Mouse (Mus musculus) kidney, postnatal 0 days (tissue): ENCODE results near the gene Atr. TPM values are rescaled to one million over a fixed set of nuclear protein-coding genes. Genes with fewer than 3 reads are reported as not detected.
"Not testable (repeated sequence)": the region's sequence is repeated elsewhere in the genome, so short reads cannot be mapped to it uniquely, and the experiment has no call there.

Experiments
- ATAC-seq: fragments of 200-750 bp; cut with Nextera tagmentation; replicated peaks from 2 replicates; pipeline ENCODE4 v1.8.0; 2017; ENCODE audit warnings: low read depth, moderate number of reproducible peaks, moderate TSS enrichment, moderate library complexity; ENCODE audit not compliant: low FRiP score
- DNase-seq: peaks from one replicate; pipeline ENCODE4 v3.0.0-alpha.2; 2016; ENCODE audit warnings: low spot score
- H3K27ac ChIP-seq: fragments of 300-500 bp; sonication (generic); 2 replicates; pipeline ENCODE4 v1.5.1; 2014; ENCODE audit warnings: mild to moderate bottlenecking
- H3K27me3 ChIP-seq: fragments of 300-500 bp; sonication (generic); 2 replicates; pipeline ENCODE4 v1.6.1; 2014; ENCODE audit warnings: low read length, mixed read lengths; ENCODE audit not compliant: insufficient read depth
- H3K36me3 ChIP-seq: fragments of 300-500 bp; sonication (generic); 2 replicates; pipeline ENCODE4 v1.6.1; 2014; ENCODE audit warnings: low read length, mixed read lengths; ENCODE audit not compliant: insufficient read depth
- H3K4me1 ChIP-seq: fragments of 300-500 bp; sonication (generic); replicated peaks from 2 replicates; pipeline ENCODE4 v1.6.1; 2014; ENCODE audit warnings: antibody characterized with exemption, low read length, mixed read lengths; ENCODE audit not compliant: insufficient read depth
- H3K4me2 ChIP-seq: fragments of 300-500 bp; sonication (generic); 2 replicates; pipeline ENCODE4 v1.6.1; 2014; ENCODE audit warnings: mild to moderate bottlenecking, low read length, moderate library complexity, mixed read lengths
- H3K4me3 ChIP-seq: fragments of 300-500 bp; sonication (generic); replicated peaks from 2 replicates; pipeline ENCODE4 v1.5.1; 2014; ENCODE audit warnings: low read depth, low read length
- H3K9ac ChIP-seq: fragments of 300-500 bp; sonication (generic); 2 replicates; pipeline ENCODE4 v1.6.1; 2014; ENCODE audit warnings: low read depth, low read length
- H3K9me3 ChIP-seq: fragments of 300-500 bp; sonication (generic); replicated peaks from 2 replicates; pipeline ENCODE4 v1.6.1; 2016; ENCODE audit warnings: low read length, inconsistent platforms, mixed read lengths
- CTCF ChIP-seq: IDR thresholded peaks from 2 replicates; pipeline ENCODE4 v1.5.1; 2016; ENCODE audit warnings: antibody characterized with exemption, low read depth, mild to moderate bottlenecking, moderate library complexity
- WGBS: fragments of 180-500 bp; shearing (Covaris S2); extraction: QIAGEN DNeasy Blood & Tissue Kit; methylation state at CpG from one replicate; pipeline ENCODE4 v1.1.7; 2014; 5-methylcytosine and 5-hydroxymethylcytosine counted together
- polyA plus RNA-seq: library from polyadenylated mRNA; unstranded; fragments of >200 nt; fragmentation: Nextera tagmentation; extraction: Ambion mirVana; gene quantifications from 2 replicates; pipeline ENCODE4 v1.2.1, GENCODE M21; 2015

Atr gene
- polyA plus RNA-seq, 1 experiment from 2014 or later: 8.8 TPM

GRCm38 (mm10) chr9:95957611-95958010 lies 100.2 kb downstream of the Atr start:
- no peak for ATAC-seq
- Histone ChIP-seq H3K9me3 (no peaks in the 10 kb centered on the region), H3K27me3 (no peaks in the 10 kb centered on the region), H3K4me3 (no peak overlapping the region), H3K4me1 (no peaks in the 10 kb centered on the region), H3K9ac (no peak overlapping the region), H3K36me3 (no peaks in the 10 kb centered on the region), H3K27ac (no peak overlapping the region), H3K4me2 (no peak overlapping the region)
- 89% methylated on average over 2 of the region's 2 CpGs for WGBS
- no peak for DNase-seq
- TF ChIP-seq CTCF: no peak

GRCm38 (mm10) chr9:95958041-95958730 lies 100.8 kb downstream of the Atr start:
- WGBS: 86% methylated on average over 7 of the region's 7 CpGs
- no peak overlapping the region for H3K4me2 ChIP-seq
- H3K4me3 ChIP-seq: no peak overlapping the region
- no peaks in the 10 kb centered on the region for H3K9me3 ChIP-seq
- TF ChIP-seq CTCF: no peak
- DNase-seq: no peak
- H3K9ac ChIP-seq: no peak overlapping the region
- no peaks in the 10 kb centered on the region for H3K36me3 ChIP-seq
- no peak overlapping the region for H3K27ac ChIP-seq
- H3K27me3 ChIP-seq: no peaks in the 10 kb centered on the region
- no peak for ATAC-seq
- H3K4me1 ChIP-seq: no peaks in the 10 kb centered on the region

GRCm38 (mm10) chr9:95958731-95959105 lies 101.3 kb downstream of the Atr start:
- H3K4me1 ChIP-seq, H3K9me3 ChIP-seq, H3K27ac ChIP-seq, H3K4me2 ChIP-seq, H3K27me3 ChIP-seq, H3K4me3 ChIP-seq, DNase-seq, H3K36me3 ChIP-seq, H3K9ac ChIP-seq, ATAC-seq: not testable (repeated sequence)
- WGBS: 100% methylated on average over 2 of the region's 2 CpGs

- DNase-seq (no peak), ATAC-seq (no peak)
- Histone ChIP-seq H3K36me3 (no peaks in the 10 kb centered on the region), H3K9me3 (no peaks in the 10 kb centered on the region), H3K4me2 (no peak overlapping the region), H3K27me3 (no peaks in the 10 kb centered on the region), H3K4me3 (no peak overlapping the region), H3K4me1 (no peaks in the 10 kb centered on the region), H3K27ac (no peak overlapping the region), H3K9ac (no peak overlapping the region)
- TF ChIP-seq CTCF: no peak
- WGBS: 80% methylated on average over 6 of the region's 6 CpGs
These were observed 101.8 kb downstream of the Atr start for GRCm38 (mm10) chr9:95959246-95959645.

- Histone ChIP-seq H3K4me1 (no peaks in the 10 kb centered on the region), H3K27ac (no peak overlapping the region), H3K9me3 (no peaks in the 10 kb centered on the region), H3K27me3 (no peaks in the 10 kb centered on the region), H3K4me3 (no peak overlapping the region), H3K4me2 (no peak overlapping the region), H3K9ac (no peak overlapping the region), H3K36me3 (0 out of 2 replicates have a peak, but pooled peaks cover 2% of the 10 kb centered on the region)
- DNase-seq (no peak), ATAC-seq (no peak)
- no peak for TF ChIP-seq CTCF
- 82% methylated on average over 3 of the region's 3 CpGs for WGBS
These were observed 102.5 kb downstream of the Atr start for GRCm38 (mm10) chr9:95959732-95960428.

- Histone ChIP-seq H3K4me1 (no peaks in the 10 kb centered on the region), H3K36me3 (0 out of 2 replicates have a peak, but pooled peaks cover 5% of the 10 kb centered on the region), H3K27ac (no peak overlapping the region), H3K9ac (no peak overlapping the region), H3K4me2 (no peak overlapping the region), H3K27me3 (no peaks in the 10 kb centered on the region), H3K4me3 (no peak overlapping the region), H3K9me3 (no peaks in the 10 kb centered on the region)
- DNase-seq (no peak), ATAC-seq (no peak)
- no peak for TF ChIP-seq CTCF
These were observed 103.7 kb downstream of the Atr start for GRCm38 (mm10) chr9:95961058-95961457.

GRCm38 (mm10) chr9:95964037-95964436 lies 106.6 kb downstream of the Atr start:
- no peak overlapping the region for H3K4me3 ChIP-seq
- H3K4me1 ChIP-seq: no peaks in the 10 kb centered on the region
- 92% methylated on average over 13 of the region's 13 CpGs for WGBS
- no peak overlapping the region for H3K9ac ChIP-seq
- TF ChIP-seq CTCF: no peak
- no peak overlapping the region for H3K4me2 ChIP-seq
- DNase-seq: no peak
- no peaks in the 10 kb centered on the region for H3K27me3 ChIP-seq
- no peak overlapping the region for H3K27ac ChIP-seq
- no peak for ATAC-seq
- 0 out of 2 replicates have a peak, but pooled peaks cover 10% of the 10 kb centered on the region for H3K36me3 ChIP-seq
- no peaks in the 10 kb centered on the region for H3K9me3 ChIP-seq
